In genomic region chr8:18506158-18507022, GRCm38 (mm10) we compare ENCODE assay signal across 12 mouse cellular contexts.
A peak's percentile ranks its signal among the peaks of the same experiment; 100 is the strongest.
DNase-seq lines count a peak whose midpoint lies in the region; ATAC-seq and TF ChIP-seq lines count a peak whose summit lies in the region.
"Had no signal": no experiment of that assay in that cellular context is flagged by ENCODE, and none has a peak within 500 bp of the region (broad histone marks: within the 10 kb centered on the region; RNA-seq: fewer than 3 reads in every experiment).

No protein-coding gene starts in this region.

- 58% methylated on average over 13 of the region's 13 CpGs for WGBS in heart, postnatal 0 days
- WGBS in midbrain, embryonic 14.5 days = 80% methylated on average over 13 of the region's 13 CpGs
- WGBS in midbrain, embryonic 10.5 days = 91% methylated on average over 13 of the region's 13 CpGs
- WGBS in hindbrain, embryonic 15.5 days = 72% methylated on average over 13 of the region's 13 CpGs

- no peak overlapping the region for H3K4me2 ChIP-seq in heart, postnatal 0 days (ENCODE audit: low read depth, low read length)
- no peak overlapping the region for H3K4me2 ChIP-seq in midbrain, embryonic 14.5 days (ENCODE audit: low read length)
- H3K4me2 ChIP-seq in hindbrain, embryonic 15.5 days = no peak overlapping the region
- H3K4me2 ChIP-seq: embryonic facial prominence, embryonic 15.5 days had no signal

- H3K36me3 ChIP-seq in heart, postnatal 0 days (replicated peaks; ENCODE audit: control insufficient read depth, insufficient read depth, low read length) = no peaks in the 10 kb centered on the region
- H3K36me3 ChIP-seq in midbrain, embryonic 14.5 days (ENCODE audit: control insufficient read depth, insufficient read depth, low read length) = no peaks in the 10 kb centered on the region
- no peaks in the 10 kb centered on the region for H3K36me3 ChIP-seq in midbrain, embryonic 10.5 days
- H3K36me3 ChIP-seq in hindbrain, embryonic 15.5 days = no peaks in the 10 kb centered on the region
- H3K36me3 ChIP-seq: embryonic facial prominence, embryonic 15.5 days had no signal

- no peak overlapping the region for H3K9ac ChIP-seq in heart, postnatal 0 days (replicated peaks; ENCODE audit: low read depth, low read length)
- H3K9ac ChIP-seq in midbrain, embryonic 14.5 days (replicated peaks; ENCODE audit: low read length) = no peak overlapping the region
- no peak overlapping the region for H3K9ac ChIP-seq in hindbrain, embryonic 15.5 days
- H3K9ac ChIP-seq: embryonic facial prominence, embryonic 15.5 days had no signal

- no peak for TF ChIP-seq CTCF in heart, postnatal 0 days (IDR thresholded peaks at IDR 0.05; ENCODE audit: low read depth)

- peak; percentile 53 for ATAC-seq in heart, postnatal 0 days (ENCODE audit: insufficient read depth, low read depth)
- ATAC-seq in midbrain, embryonic 14.5 days (ENCODE audit: low FRiP score, low TSS enrichment) = no peak
- peak; percentile 68 for ATAC-seq in hindbrain, embryonic 15.5 days (ENCODE audit: low FRiP score, low read depth)
- ATAC-seq: inflammation-experienced regulatory T-cells, adult 6 months had no signal

- no peak overlapping the region for H3K4me3 ChIP-seq in heart, postnatal 0 days (ENCODE audit: low read depth, low read length)
- no peak overlapping the region for H3K4me3 ChIP-seq in midbrain, embryonic 14.5 days (replicated peaks; ENCODE audit: low read depth, low read length)
- H3K4me3 ChIP-seq in midbrain, embryonic 10.5 days = no peak overlapping the region
- no peak overlapping the region for H3K4me3 ChIP-seq in hindbrain, embryonic 15.5 days
- H3K4me3 ChIP-seq: embryonic facial prominence, embryonic 15.5 days had no signal

- peak; percentile 62 for DNase-seq in heart, postnatal 0 days (ENCODE audit: low spot score)
- DNase-seq in heart, adult 11 months = no peak
- peak; percentile 14 for DNase-seq in midbrain, embryonic 14.5 days
- no peak for DNase-seq in midbrain, embryonic 10.5 days (ENCODE audit: low spot score)
- DNase-seq in mesoderm, embryonic 11.5 days (ENCODE audit: low read depth, low spot score) = peak; percentile 4
- no peak for DNase-seq in spleen, postnatal 10 days (ENCODE audit: low spot score in 2 of 2)
- no peak for DNase-seq in embryo, embryonic 10 days (ENCODE audit: low spot score)
- DNase-seq: cerebellum, adult 11 months; thymus, postnatal 36 days had no signal

- no peaks in the 10 kb centered on the region for H3K9me3 ChIP-seq in heart, postnatal 0 days (replicated peaks; ENCODE audit: control insufficient read depth, low read length)
- H3K9me3 ChIP-seq in midbrain, embryonic 14.5 days (ENCODE audit: control insufficient read depth, low read length) = no peaks in the 10 kb centered on the region
- H3K9me3 ChIP-seq in midbrain, embryonic 10.5 days (replicated peaks) = no peaks in the 10 kb centered on the region
- no peaks in the 10 kb centered on the region for H3K9me3 ChIP-seq in hindbrain, embryonic 15.5 days
- H3K9me3 ChIP-seq: embryonic facial prominence, embryonic 15.5 days had no signal

- no peaks in the 10 kb centered on the region for H3K27me3 ChIP-seq in heart, postnatal 0 days (ENCODE audit: control insufficient read depth, insufficient read depth, low read length)
- no peaks in the 10 kb centered on the region for H3K27me3 ChIP-seq in midbrain, embryonic 14.5 days (ENCODE audit: control insufficient read depth, insufficient read depth, low read length)
- no peaks in the 10 kb centered on the region for H3K27me3 ChIP-seq in midbrain, embryonic 10.5 days (ENCODE audit: low read depth, poor library complexity, severe bottlenecking)
- H3K27me3 ChIP-seq in hindbrain, embryonic 15.5 days = no peaks in the 10 kb centered on the region
- H3K27me3 ChIP-seq: embryonic facial prominence, embryonic 15.5 days had no signal

- H3K4me1 ChIP-seq in heart, postnatal 0 days (ENCODE audit: control insufficient read depth, insufficient read depth) = no peaks in the 10 kb centered on the region
- H3K4me1 ChIP-seq in midbrain, embryonic 14.5 days (ENCODE audit: control insufficient read depth, insufficient read depth, low read length) = no peaks in the 10 kb centered on the region
- no peaks in the 10 kb centered on the region for H3K4me1 ChIP-seq in midbrain, embryonic 10.5 days
- no peaks in the 10 kb centered on the region for H3K4me1 ChIP-seq in hindbrain, embryonic 15.5 days (replicated peaks)
- H3K4me1 ChIP-seq: embryonic facial prominence, embryonic 15.5 days had no signal

- TF ChIP-seq EP300 in heart, postnatal 0 days (IDR thresholded peaks at IDR 0.05; ENCODE audit: low read depth) = no peak

- no peak overlapping the region for H3K27ac ChIP-seq in heart, postnatal 0 days (ENCODE audit: low read depth)
- H3K27ac ChIP-seq in midbrain, embryonic 14.5 days (replicated peaks; ENCODE audit: low read depth, low read length) = no peak overlapping the region
- H3K27ac ChIP-seq in midbrain, embryonic 10.5 days (replicated peaks) = no peak overlapping the region
- no peak overlapping the region for H3K27ac ChIP-seq in hindbrain, embryonic 15.5 days (replicated peaks)
- H3K27ac ChIP-seq: embryonic facial prominence, embryonic 15.5 days had no signal

Comparison
In these comparisons a context has a peak if more than half of its experiments do, and no peak if none do; other contexts are left out.
1. DNase-seq: peak in heart, postnatal 0 days (single experiment), midbrain, embryonic 14.5 days (single experiment) and mesoderm, embryonic 11.5 days (single experiment); none in heart, adult 11 months (single experiment), midbrain, embryonic 10.5 days (single experiment), spleen, postnatal 10 days (0 of 2) and embryo, embryonic 10 days (single experiment).